ENCODE assay signal across 14 mouse cellular contexts in genomic region chr12:117727481-117728177, GRCm38 (mm10).
DNase-seq lines count a peak whose midpoint lies in the region; ATAC-seq and TF ChIP-seq lines count a peak whose summit lies in the region.
"Had no signal": no experiment of that assay in that cellular context is flagged by ENCODE, and none has a peak within 500 bp of the region (broad histone marks: within the 10 kb centered on the region; RNA-seq: fewer than 3 reads in every experiment).

No protein-coding gene starts in this region.

- no peak for TF ChIP-seq CTCF in midbrain, postnatal 0 days (IDR thresholded peaks at IDR 0.05)
- no peak for TF ChIP-seq CTCF in Patski (IDR thresholded peaks at IDR 0.05)

- H3K4me1 ChIP-seq in heart, embryonic 12.5 days (replicated peaks): peaks cover 14% of the 10 kb centered on the region
- peaks cover 3% of the 10 kb centered on the region for H3K4me1 ChIP-seq in midbrain, embryonic 11.5 days (ENCODE audit: control insufficient read depth, insufficient read depth, low read length)
- H3K4me1 ChIP-seq in midbrain, postnatal 0 days (ENCODE audit: insufficient read depth, low read length): no peaks in the 10 kb centered on the region
- H3K4me1 ChIP-seq in midbrain, embryonic 14.5 days (ENCODE audit: control insufficient read depth, insufficient read depth, low read length): peaks cover 9% of the 10 kb centered on the region; the same call in 1 of the 2 replicates
- H3K4me1 ChIP-seq: liver, embryonic 13.5 days had no signal

- H3K36me3 ChIP-seq in heart, embryonic 12.5 days: peaks cover 14% of the 10 kb centered on the region; the same call in 1 of the 2 replicates
- H3K36me3 ChIP-seq in midbrain, embryonic 11.5 days (ENCODE audit: control insufficient read depth, insufficient read depth, low read length): no peaks in the 10 kb centered on the region
- peaks cover 9% of the 10 kb centered on the region; the same call in 1 of the 2 replicates for H3K36me3 ChIP-seq in midbrain, postnatal 0 days (ENCODE audit: insufficient read depth, low read length)
- H3K36me3 ChIP-seq in midbrain, embryonic 14.5 days (ENCODE audit: control insufficient read depth, insufficient read depth, low read length): peaks cover 49% of the 10 kb centered on the region
- H3K36me3 ChIP-seq: liver, embryonic 13.5 days had no signal

- CTCF ChIA-PET in Patski (lab: Charles Lee): no interaction called here

- H3K4me3 ChIP-seq in heart, embryonic 12.5 days: no peak overlapping the region
- H3K4me3 ChIP-seq in midbrain, embryonic 11.5 days (ENCODE audit: low read depth, low read length): no peak overlapping the region
- no peak overlapping the region for H3K4me3 ChIP-seq in midbrain, postnatal 0 days (ENCODE audit: low read depth, low read length)
- no peak overlapping the region for H3K4me3 ChIP-seq in midbrain, embryonic 14.5 days (replicated peaks; ENCODE audit: low read depth, low read length)
- H3K4me3 ChIP-seq: gastrocnemius, adult 2 months; liver, embryonic 13.5 days had no signal

- H3K4me2 ChIP-seq in heart, embryonic 12.5 days: no peak overlapping the region
- H3K4me2 ChIP-seq in midbrain, embryonic 11.5 days: no peak overlapping the region
- no peak overlapping the region for H3K4me2 ChIP-seq in midbrain, postnatal 0 days (ENCODE audit: low read depth, low read length, poor library complexity, severe bottlenecking)
- H3K4me2 ChIP-seq in midbrain, embryonic 14.5 days (ENCODE audit: low read length): no peak overlapping the region
- H3K4me2 ChIP-seq: liver, embryonic 13.5 days had no signal

- no peaks in the 10 kb centered on the region for H3K9me3 ChIP-seq in heart, embryonic 12.5 days (replicated peaks)
- no peaks in the 10 kb centered on the region for H3K9me3 ChIP-seq in midbrain, embryonic 11.5 days (ENCODE audit: control insufficient read depth, low read length)
- H3K9me3 ChIP-seq in midbrain, postnatal 0 days (ENCODE audit: low read length): no peaks in the 10 kb centered on the region
- H3K9me3 ChIP-seq in midbrain, embryonic 14.5 days (ENCODE audit: control insufficient read depth, low read length): no peaks in the 10 kb centered on the region
- H3K9me3 ChIP-seq: liver, embryonic 13.5 days had no signal

- no peak for ATAC-seq in heart, embryonic 12.5 days (ENCODE audit: insufficient number of reproducible peaks, low FRiP score)
- no peak; the same call in 1 of the 2 replicates for ATAC-seq in midbrain, embryonic 11.5 days (ENCODE audit: low FRiP score)
- ATAC-seq in midbrain, postnatal 0 days (ENCODE audit: low FRiP score): no peak
- peak; percentile 67 for ATAC-seq in Patski
- peak; percentile 28; the same call in 1 of the 2 replicates for ATAC-seq in midbrain, embryonic 14.5 days (ENCODE audit: low FRiP score, low TSS enrichment)

- WGBS in heart, embryonic 12.5 days: 81% methylated on average over 8 of the region's 8 CpGs
- WGBS in midbrain, embryonic 11.5 days: 89% methylated on average over 8 of the region's 8 CpGs
- 83% methylated on average over 8 of the region's 8 CpGs for WGBS in midbrain, postnatal 0 days
- WGBS in midbrain, embryonic 14.5 days: 82% methylated on average over 8 of the region's 8 CpGs

- no peak overlapping the region for H3K27ac ChIP-seq in heart, embryonic 12.5 days (ENCODE audit: poor library complexity, severe bottlenecking)
- no peak overlapping the region for H3K27ac ChIP-seq in midbrain, embryonic 11.5 days (ENCODE audit: low read depth, low read length)
- H3K27ac ChIP-seq in midbrain, postnatal 0 days (ENCODE audit: low read depth, low read length): no peak overlapping the region
- H3K27ac ChIP-seq in midbrain, embryonic 14.5 days (replicated peaks; ENCODE audit: low read depth, low read length): peak overlapping the region; percentile 71
- H3K27ac ChIP-seq: gastrocnemius, adult 2 months; liver, embryonic 13.5 days had no signal

- H3K27me3 ChIP-seq in heart, embryonic 12.5 days (replicated peaks): no peaks in the 10 kb centered on the region
- H3K27me3 ChIP-seq in midbrain, embryonic 11.5 days (ENCODE audit: control insufficient read depth, insufficient read depth, low read length): no peaks in the 10 kb centered on the region
- H3K27me3 ChIP-seq in midbrain, postnatal 0 days (ENCODE audit: insufficient read depth, low read length): no peaks in the 10 kb centered on the region
- H3K27me3 ChIP-seq in Patski: no peaks in the 10 kb centered on the region
- H3K27me3 ChIP-seq in midbrain, embryonic 14.5 days (ENCODE audit: control insufficient read depth, insufficient read depth, low read length): no peaks in the 10 kb centered on the region
- H3K27me3 ChIP-seq: liver, embryonic 13.5 days had no signal

- in situ Hi-C loops in Patski (cut with MboI; ENCODE audit: low pct_unique_long_range_greater_than_20kb): no loop called here

- H3K9ac ChIP-seq in heart, embryonic 12.5 days: no peak overlapping the region
- no peak overlapping the region for H3K9ac ChIP-seq in midbrain, embryonic 11.5 days (ENCODE audit: low read length)
- H3K9ac ChIP-seq in midbrain, postnatal 0 days (replicated peaks; ENCODE audit: low read length, poor library complexity, severe bottlenecking): no peak overlapping the region
- no peak overlapping the region for H3K9ac ChIP-seq in midbrain, embryonic 14.5 days (replicated peaks; ENCODE audit: low read length)
- H3K9ac ChIP-seq: liver, embryonic 13.5 days had no signal

- POLR2A ChIA-PET in Patski (lab: Charles Lee): no interaction called here

- peak; percentile 65 for DNase-seq in heart, adult 11 months
- peak; percentile 81 for DNase-seq in midbrain, embryonic 11.5 days (ENCODE audit: low spot score, missing footprints)
- DNase-seq in midbrain, postnatal 0 days (ENCODE audit: low spot score): no peak
- no peak for DNase-seq in Patski (ENCODE audit: low read depth, low spot score)
- no peak for DNase-seq in midbrain, embryonic 14.5 days
- no peak for DNase-seq in embryo, embryonic 10.5 days (ENCODE audit: low spot score)
- no peak for DNase-seq in c-Kit-positive CD71-positive TER-119-positive erythroid progenitor cells, embryonic 14.5 days (ENCODE audit: low spot score)
- DNase-seq: gastrocnemius, adult 2 months; heart, postnatal 36 days; kidney, adult 18-20 months; layer of hippocampus, adult 9-11 months; liver, embryonic 13.5 days; thymus, adult 18-20 months had no signal

Comparison
In these comparisons a context has a peak if more than half of its experiments do, and no peak if none do; other contexts are left out.
1. DNase-seq: peak in heart, adult 11 months (single experiment) and midbrain, embryonic 11.5 days (single experiment); none in midbrain, postnatal 0 days (single experiment), Patski (single experiment), midbrain, embryonic 14.5 days (single experiment), embryo, embryonic 10.5 days (single experiment) and c-Kit-positive CD71-positive TER-119-positive erythroid progenitor cells, embryonic 14.5 days (single experiment).
2. ATAC-seq: peak in Patski (single experiment) and midbrain, embryonic 14.5 days (single experiment); none in heart, embryonic 12.5 days (single experiment), midbrain, embryonic 11.5 days (single experiment) and midbrain, postnatal 0 days (single experiment).